Mouse (Mus musculus): Measurements from ENCODE around the gene Tuba4a. TPM values are rescaled to one million over a fixed set of nuclear protein-coding genes. Genes with fewer than 3 reads are reported as not detected.

Gene Tuba4a
- polyA plus RNA-seq, 1 experiment from 2014 or later: 282 TPM

DNA sequence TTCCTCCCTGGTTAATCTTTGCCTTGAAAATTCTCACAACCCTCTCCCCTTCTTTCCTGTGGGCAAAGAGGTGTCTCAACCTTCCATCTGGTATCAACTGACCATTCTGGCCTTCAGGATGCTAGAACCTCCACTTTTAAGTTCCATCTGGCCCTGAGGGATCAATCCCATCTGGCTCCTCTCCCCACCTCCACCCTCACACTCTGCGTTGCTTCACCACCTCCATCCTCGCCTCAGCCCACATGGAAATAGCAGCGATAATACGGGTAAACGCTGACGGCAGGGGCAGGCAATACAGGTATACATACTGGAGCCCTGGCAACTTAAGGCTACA lies 1.8 kb downstream of the Tuba4a start:
- peaks cover 46% of the 10 kb centered on the region for H3K4me1 ChIP-seq (replicated peaks; ENCODE audit: control insufficient read depth, insufficient read depth, low read length)
- H3K9me3 ChIP-seq (ENCODE audit: control insufficient read depth, low read length): no peaks in the 10 kb centered on the region
- H3K9ac ChIP-seq (ENCODE audit: low read depth, low read length): peak overlapping the region; percentile 69
- H3K4me3 ChIP-seq (ENCODE audit: low read depth, low read length): peak overlapping the region; percentile 75
- peaks cover 28% of the 10 kb centered on the region for H3K36me3 ChIP-seq (ENCODE audit: control insufficient read depth, insufficient read depth, low read length)
- H3K27ac ChIP-seq (ENCODE audit: low read depth, low read length): peak overlapping the region; percentile 63
- peaks cover 20% of the 10 kb centered on the region for H3K27me3 ChIP-seq (replicated peaks; ENCODE audit: control insufficient read depth, insufficient read depth, low read length)
- no peak for ATAC-seq (replicated peaks; ENCODE audit: low FRiP score)
- peak overlapping the region; percentile 100 for H3K4me2 ChIP-seq
- no peak for DNase-seq (ENCODE audit: low spot score)
- 1% methylated on average over 6 of the region's 6 CpGs for WGBS

DNA sequence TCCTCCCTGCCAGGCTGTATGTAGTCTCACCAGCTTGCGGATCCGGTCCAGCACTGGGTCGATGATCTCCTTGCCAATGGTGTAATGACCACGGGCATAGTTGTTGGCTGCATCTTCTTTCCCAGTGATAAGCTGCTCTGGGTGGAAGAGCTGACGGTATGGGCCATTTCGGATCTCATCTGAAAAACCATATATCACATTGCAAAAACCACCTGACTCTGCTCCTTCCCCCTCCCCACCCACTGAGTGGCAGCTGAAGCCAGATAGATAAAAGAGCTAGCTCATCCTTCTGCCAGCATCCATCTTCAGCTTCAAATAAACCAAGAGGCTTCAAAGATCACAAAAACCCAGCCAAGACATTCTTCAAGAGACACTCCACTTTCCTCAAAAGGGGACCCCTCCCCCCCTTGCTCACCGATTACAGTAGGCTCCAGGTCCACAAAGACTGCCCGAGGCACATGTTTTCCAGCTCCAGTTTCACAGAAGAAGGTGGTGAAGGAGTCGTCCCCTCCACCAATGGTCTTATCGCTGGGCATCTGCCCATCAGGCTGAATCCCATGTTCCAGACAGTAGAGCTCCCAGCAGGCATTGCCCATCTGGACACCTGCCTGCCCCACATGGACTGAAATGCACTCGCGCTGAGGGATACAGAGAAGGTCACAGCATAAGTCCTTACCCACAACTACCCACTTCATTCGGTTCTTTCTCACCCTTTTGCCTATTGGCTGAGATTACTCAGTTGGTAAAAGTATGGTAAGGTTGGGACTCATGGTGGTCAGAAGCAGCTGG lies 2.7 kb downstream of the Tuba4a start:
- peak overlapping the region; percentile 63 for H3K27ac ChIP-seq (ENCODE audit: low read depth, low read length)
- H3K36me3 ChIP-seq (ENCODE audit: control insufficient read depth, insufficient read depth, low read length): peaks cover 31% of the 10 kb centered on the region
- DNase-seq (ENCODE audit: low spot score): no peak

DNA sequence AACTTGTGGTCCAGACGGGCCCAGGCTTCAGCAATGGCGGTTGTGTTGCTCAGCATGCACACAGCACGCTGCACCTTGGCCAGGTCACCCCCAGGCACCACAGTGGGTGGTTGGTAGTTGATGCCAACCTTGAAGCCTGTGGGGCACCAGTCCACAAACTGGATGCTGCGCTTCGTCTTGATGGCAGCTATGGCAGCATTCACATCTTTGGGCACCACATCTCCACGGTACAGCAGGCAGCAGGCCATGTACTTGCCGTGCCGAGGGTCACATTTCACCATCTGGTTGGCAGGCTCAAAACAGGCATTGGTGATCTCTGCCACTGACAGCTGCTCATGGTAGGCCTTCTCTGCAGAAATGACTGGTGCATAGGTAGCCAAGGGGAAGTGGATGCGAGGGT lies 3.9 kb downstream of the Tuba4a start:
- H3K9me3 ChIP-seq (ENCODE audit: control insufficient read depth, low read length): no peaks in the 10 kb centered on the region
- 94% methylated on average over 9 of the region's 9 CpGs for WGBS
- peak overlapping the region; percentile 100 for H3K4me2 ChIP-seq
- H3K9ac ChIP-seq (ENCODE audit: low read depth, low read length): peak overlapping the region; percentile 12; the same call in 1 of the 2 replicates
- peaks cover 59% of the 10 kb centered on the region for H3K4me1 ChIP-seq (replicated peaks; ENCODE audit: control insufficient read depth, insufficient read depth, low read length)
- peak overlapping the region; percentile 30 for H3K27ac ChIP-seq (ENCODE audit: low read depth, low read length)
- no peak for ATAC-seq (replicated peaks; ENCODE audit: low FRiP score)
- 0 out of 2 replicates have a peak overlapping the region, but pooled peaks have one; percentile 8 for H3K4me3 ChIP-seq (ENCODE audit: low read depth, low read length)
- H3K27me3 ChIP-seq (replicated peaks; ENCODE audit: control insufficient read depth, insufficient read depth, low read length): peaks cover 15% of the 10 kb centered on the region
- DNase-seq (ENCODE audit: low spot score): no peak
- peaks cover 31% of the 10 kb centered on the region for H3K36me3 ChIP-seq (ENCODE audit: control insufficient read depth, insufficient read depth, low read length)

More for the DNA sequence above, 2.7 kb downstream of the Tuba4a start:
- Histone ChIP-seq H3K4me2 (peak overlapping the region; percentile 100), H3K9me3 (ENCODE audit: control insufficient read depth, low read length) (no peaks in the 10 kb centered on the region), H3K4me1 (replicated peaks; ENCODE audit: control insufficient read depth, insufficient read depth, low read length) (peaks cover 54% of the 10 kb centered on the region), H3K9ac (ENCODE audit: low read depth, low read length) (peak overlapping the region; percentile 69), H3K27me3 (replicated peaks; ENCODE audit: control insufficient read depth, insufficient read depth, low read length) (peaks cover 18% of the 10 kb centered on the region), H3K4me3 (ENCODE audit: low read depth, low read length) (peak overlapping the region; percentile 75)
- ATAC-seq (replicated peaks; ENCODE audit: low FRiP score): peak; percentile 52
- WGBS: 60% methylated on average over 13 of the region's 13 CpGs

DNA sequence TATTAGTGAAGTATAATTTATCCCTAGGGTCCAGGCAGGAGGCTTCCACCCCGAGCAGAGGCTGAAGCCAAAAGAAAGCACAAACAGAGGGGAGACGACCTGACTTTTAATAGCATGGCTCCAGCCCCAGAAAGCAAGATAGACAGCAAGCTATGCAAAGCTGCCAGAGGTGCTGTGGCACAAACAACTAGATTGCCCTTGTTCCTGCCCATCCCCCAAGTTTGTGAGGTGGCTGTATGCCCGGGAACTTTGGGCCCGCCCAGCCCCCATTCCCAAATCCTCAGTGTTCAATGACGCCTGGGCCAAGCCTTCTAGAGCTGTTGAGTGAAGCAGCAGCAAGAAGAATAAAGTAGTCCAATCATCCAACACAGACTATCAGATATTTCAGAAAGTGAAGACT lies 4.8 kb downstream of the Tuba4a start:
- Histone ChIP-seq H3K4me2 (peak overlapping the region; percentile 100), H3K27me3 (replicated peaks; ENCODE audit: control insufficient read depth, insufficient read depth, low read length) (peaks cover 6% of the 10 kb centered on the region), H3K36me3 (ENCODE audit: control insufficient read depth, insufficient read depth, low read length) (peaks cover 31% of the 10 kb centered on the region), H3K9me3 (ENCODE audit: control insufficient read depth, low read length) (no peaks in the 10 kb centered on the region), H3K4me1 (replicated peaks; ENCODE audit: control insufficient read depth, insufficient read depth, low read length) (peaks cover 64% of the 10 kb centered on the region), H3K27ac (ENCODE audit: low read depth, low read length) (peak overlapping the region; percentile 54), H3K4me3 (ENCODE audit: low read depth, low read length) (peak overlapping the region; percentile 16; the same call in 1 of the 2 replicates), H3K9ac (ENCODE audit: low read depth, low read length) (peak overlapping the region; percentile 9; the same call in 1 of the 2 replicates)
- 68% methylated on average over 5 of the region's 5 CpGs for WGBS
- DNase-seq (ENCODE audit: low spot score) (no peak), ATAC-seq (replicated peaks; ENCODE audit: low FRiP score) (no peak)

DNA sequence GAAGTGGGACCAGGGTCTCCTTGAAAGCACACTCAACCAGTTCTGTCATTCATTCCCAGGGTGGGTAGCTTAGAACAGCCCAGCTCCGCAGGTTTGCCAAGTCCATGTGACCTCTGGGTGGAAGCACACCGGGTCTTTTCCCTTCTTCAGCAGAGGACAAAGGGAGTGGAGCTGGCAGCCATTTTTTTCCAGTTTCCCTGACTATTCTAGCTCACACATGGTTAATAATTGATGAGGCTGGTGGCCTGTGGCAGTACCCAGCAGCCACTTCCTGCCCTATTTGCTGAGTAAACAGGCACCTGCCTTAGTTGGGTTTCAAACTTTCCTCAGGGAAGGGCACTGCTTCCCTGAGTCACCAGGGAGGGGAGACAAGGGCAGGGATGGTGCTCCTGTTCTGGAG lies 5.2 kb downstream of the Tuba4a start:
- ATAC-seq (replicated peaks; ENCODE audit: low FRiP score): no peak
- Histone ChIP-seq H3K4me2 (peak overlapping the region; percentile 100), H3K27me3 (replicated peaks; ENCODE audit: control insufficient read depth, insufficient read depth, low read length) (peaks cover 2% of the 10 kb centered on the region; the same call in 1 of the 2 replicates), H3K27ac (ENCODE audit: low read depth, low read length) (peak overlapping the region; percentile 54; the same call in 1 of the 2 replicates), H3K4me1 (replicated peaks; ENCODE audit: control insufficient read depth, insufficient read depth, low read length) (peaks cover 64% of the 10 kb centered on the region), H3K9me3 (ENCODE audit: control insufficient read depth, low read length) (no peaks in the 10 kb centered on the region), H3K4me3 (ENCODE audit: low read depth, low read length) (peak overlapping the region; percentile 16; the same call in 1 of the 2 replicates), H3K9ac (ENCODE audit: low read depth, low read length) (peak overlapping the region; percentile 9; the same call in 1 of the 2 replicates), H3K36me3 (ENCODE audit: control insufficient read depth, insufficient read depth, low read length) (peaks cover 31% of the 10 kb centered on the region)
- no peak for DNase-seq (ENCODE audit: low spot score)
- WGBS: 63% methylated on average over 2 of the region's 2 CpGs

DNA sequence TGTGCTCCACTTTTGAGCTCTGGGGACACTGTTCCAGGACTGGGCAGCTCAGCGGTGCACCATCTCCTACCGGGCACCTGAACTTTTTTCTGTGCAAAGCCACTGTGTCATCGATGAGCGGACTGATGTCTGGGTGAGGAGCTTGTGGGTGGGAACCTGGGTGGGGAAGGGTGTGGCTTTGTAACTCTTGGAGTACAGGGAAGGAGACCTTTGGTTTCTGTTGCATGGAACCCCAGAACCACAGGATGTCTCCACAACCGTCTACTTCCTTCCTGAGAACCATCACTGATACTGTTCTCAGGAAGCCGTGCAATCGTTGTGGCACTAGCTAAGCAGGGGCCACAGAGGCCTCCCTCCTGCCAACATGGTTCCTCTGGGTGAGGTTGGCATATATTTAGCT lies 6.6 kb downstream of the Tuba4a start:
- ATAC-seq (replicated peaks; ENCODE audit: low FRiP score) (peak; percentile 9; the same call in 1 of the 2 replicates), DNase-seq (ENCODE audit: low spot score) (no peak)
- H3K9me3 ChIP-seq (ENCODE audit: control insufficient read depth, low read length): no peaks in the 10 kb centered on the region
- peak overlapping the region; percentile 100 for H3K4me2 ChIP-seq
- H3K27me3 ChIP-seq (replicated peaks; ENCODE audit: control insufficient read depth, insufficient read depth, low read length): no peaks in the 10 kb centered on the region
- H3K4me1 ChIP-seq (replicated peaks; ENCODE audit: control insufficient read depth, insufficient read depth, low read length): peaks cover 70% of the 10 kb centered on the region
- peak overlapping the region; percentile 91 for H3K4me3 ChIP-seq (ENCODE audit: low read depth, low read length)
- H3K9ac ChIP-seq (ENCODE audit: low read depth, low read length): no peak overlapping the region; the same call in 1 of the 2 replicates
- peak overlapping the region; percentile 45; the same call in 1 of the 2 replicates for H3K27ac ChIP-seq (ENCODE audit: low read depth, low read length)
- 46% methylated on average over 7 of the region's 7 CpGs for WGBS
- H3K36me3 ChIP-seq (ENCODE audit: control insufficient read depth, insufficient read depth, low read length): peaks cover 31% of the 10 kb centered on the region

DNA sequence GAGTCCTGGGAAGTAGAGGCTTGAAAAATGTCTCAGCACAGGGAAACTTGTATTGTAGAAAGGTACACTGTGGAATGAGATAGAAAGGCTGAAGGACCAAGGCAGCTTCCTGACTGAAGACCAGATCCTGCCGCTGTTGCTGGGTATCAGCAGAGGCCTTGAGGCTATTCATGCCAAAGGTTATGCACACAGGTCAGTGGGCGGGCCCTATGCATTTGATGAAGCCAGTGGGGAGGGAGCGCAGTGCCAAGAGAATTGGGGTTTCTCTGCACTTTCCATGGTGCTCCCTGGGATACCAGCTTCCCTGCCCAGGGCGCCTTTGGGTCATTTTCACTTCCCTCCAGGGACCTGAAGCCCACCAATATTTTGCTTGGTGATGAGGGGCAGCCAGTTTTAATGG lies 7.1 kb downstream of the Tuba4a start:
- Histone ChIP-seq H3K4me2 (peak overlapping the region; percentile 100), H3K9ac (ENCODE audit: low read depth, low read length) (no peak overlapping the region; the same call in 1 of the 2 replicates), H3K4me3 (ENCODE audit: low read depth, low read length) (peak overlapping the region; percentile 91), H3K27ac (ENCODE audit: low read depth, low read length) (0 out of 2 replicates have a peak overlapping the region, but pooled peaks have one; percentile 4), H3K4me1 (replicated peaks; ENCODE audit: control insufficient read depth, insufficient read depth, low read length) (peaks cover 68% of the 10 kb centered on the region), H3K36me3 (ENCODE audit: control insufficient read depth, insufficient read depth, low read length) (peaks cover 31% of the 10 kb centered on the region), H3K27me3 (replicated peaks; ENCODE audit: control insufficient read depth, insufficient read depth, low read length) (no peaks in the 10 kb centered on the region), H3K9me3 (ENCODE audit: control insufficient read depth, low read length) (no peaks in the 10 kb centered on the region)
- ATAC-seq (replicated peaks; ENCODE audit: low FRiP score): no peak
- WGBS: 69% methylated on average over 4 of the region's 4 CpGs
- DNase-seq (ENCODE audit: low spot score): no peak

DNA sequence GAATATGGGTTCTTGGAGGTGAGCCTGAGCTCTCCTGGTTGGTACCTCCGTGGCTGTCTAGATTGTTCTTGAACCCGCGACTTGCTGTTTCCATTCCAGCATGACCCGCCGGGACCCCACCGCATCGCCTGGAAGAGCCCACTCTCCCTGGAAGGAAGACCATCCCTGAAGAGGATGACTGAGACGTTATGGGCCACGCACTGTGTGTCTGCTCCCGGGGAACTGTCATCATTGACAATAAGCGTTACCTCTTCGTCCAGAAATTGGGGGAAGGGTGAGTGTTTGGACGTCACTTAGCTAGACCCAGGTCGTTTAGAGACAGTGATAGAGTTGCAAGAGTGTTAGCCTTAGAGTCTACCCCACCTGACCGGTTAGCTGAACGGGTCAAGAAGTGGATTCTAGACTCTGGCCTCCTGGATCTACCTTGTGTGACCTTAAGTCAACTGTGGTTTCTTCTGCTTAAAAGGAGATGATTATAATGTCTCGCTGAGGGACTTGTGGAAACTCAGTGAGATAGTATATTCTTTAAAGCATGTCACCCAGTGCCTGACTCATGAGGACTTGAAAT lies 8.4 kb downstream of the Tuba4a start:
- DNase-seq (ENCODE audit: low spot score) (no peak), ATAC-seq (replicated peaks; ENCODE audit: low FRiP score) (no peak)
- Histone ChIP-seq H3K27me3 (replicated peaks; ENCODE audit: control insufficient read depth, insufficient read depth, low read length) (no peaks in the 10 kb centered on the region), H3K27ac (ENCODE audit: low read depth, low read length) (peak overlapping the region; percentile 65), H3K4me3 (ENCODE audit: low read depth, low read length) (peak overlapping the region; percentile 91), H3K9me3 (ENCODE audit: control insufficient read depth, low read length) (no peaks in the 10 kb centered on the region), H3K4me2 (peak overlapping the region; percentile 100), H3K36me3 (ENCODE audit: control insufficient read depth, insufficient read depth, low read length) (peaks cover 29% of the 10 kb centered on the region), H3K9ac (ENCODE audit: low read depth, low read length) (peak overlapping the region; percentile 88), H3K4me1 (replicated peaks; ENCODE audit: control insufficient read depth, insufficient read depth, low read length) (peaks cover 55% of the 10 kb centered on the region)
- 8% methylated on average over 17 of the region's 17 CpGs for WGBS

Data from liver, embryonic 11.5 days (tissue).